Mouse (Mus musculus) mesoderm, embryonic 11.5 days (tissue): ENCODE measurements around the gene Tmem189.

ENCODE experiments used
- DNase-seq: peaks from one replicate; pipeline ENCODE4 v3.0.0-alpha.2; 2012; ENCODE audit warnings: low read depth, low spot score

Gene Tmem189

DNA sequence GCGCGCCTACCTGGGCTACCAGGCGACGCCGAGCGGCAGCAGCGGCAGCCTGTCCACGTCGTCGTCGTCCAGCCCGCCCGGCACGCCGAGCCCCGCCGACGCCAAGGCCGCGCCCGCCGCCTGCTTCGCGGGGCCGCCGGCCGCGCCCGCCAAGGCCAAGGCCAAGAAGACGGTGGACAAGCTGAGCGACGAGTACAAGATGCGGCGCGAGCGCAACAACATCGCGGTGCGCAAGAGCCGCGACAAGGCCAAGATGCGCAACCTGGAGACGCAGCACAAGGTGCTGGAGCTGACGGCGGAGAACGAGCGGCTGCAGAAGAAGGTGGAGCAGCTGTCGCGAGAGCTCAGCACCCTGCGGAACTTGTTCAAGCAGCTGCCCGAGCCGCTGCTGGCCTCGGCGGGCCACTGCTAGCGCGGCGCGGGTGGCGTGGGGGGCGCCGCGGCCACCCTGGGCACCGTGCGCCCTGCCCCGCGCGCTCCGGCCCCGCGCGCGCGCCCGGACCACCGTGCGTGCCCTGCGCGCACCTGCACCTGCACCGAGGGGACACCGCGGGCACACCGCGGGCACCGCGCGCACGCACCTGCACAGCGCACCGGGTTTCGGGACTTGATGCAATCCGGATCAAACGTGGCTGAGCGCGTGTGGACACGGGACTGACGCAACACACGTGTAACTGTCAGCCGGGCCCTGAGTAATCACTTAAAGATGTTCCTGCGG, at the start of gene Tmem189:
Tmem189 (minus strand) TSS at position 322 of the 718 bp plus-strand sequence.
- peak; percentile 78 for DNase-seq

DNA sequence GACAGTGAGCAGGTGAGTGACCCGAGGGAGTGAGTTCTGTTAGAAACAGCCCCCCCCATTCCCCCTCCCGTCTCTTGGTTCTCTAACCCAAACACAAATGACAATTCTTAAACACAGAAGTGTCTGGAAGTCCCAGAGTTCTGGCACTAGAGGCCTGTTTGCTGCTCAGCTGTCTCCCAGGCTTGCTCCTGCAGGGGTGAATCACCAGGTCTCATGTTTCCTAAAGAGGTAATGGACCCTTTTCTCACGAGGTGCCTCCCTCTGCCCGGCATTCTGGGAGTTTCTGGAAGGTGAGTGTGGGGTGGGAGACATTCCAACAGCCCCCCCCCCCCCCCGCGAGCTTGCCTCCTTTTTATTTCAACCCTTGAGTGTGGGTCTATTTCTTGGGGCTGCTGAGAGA, 49.4 kb upstream of the Tmem189 start:
- no peak for DNase-seq

DNA sequence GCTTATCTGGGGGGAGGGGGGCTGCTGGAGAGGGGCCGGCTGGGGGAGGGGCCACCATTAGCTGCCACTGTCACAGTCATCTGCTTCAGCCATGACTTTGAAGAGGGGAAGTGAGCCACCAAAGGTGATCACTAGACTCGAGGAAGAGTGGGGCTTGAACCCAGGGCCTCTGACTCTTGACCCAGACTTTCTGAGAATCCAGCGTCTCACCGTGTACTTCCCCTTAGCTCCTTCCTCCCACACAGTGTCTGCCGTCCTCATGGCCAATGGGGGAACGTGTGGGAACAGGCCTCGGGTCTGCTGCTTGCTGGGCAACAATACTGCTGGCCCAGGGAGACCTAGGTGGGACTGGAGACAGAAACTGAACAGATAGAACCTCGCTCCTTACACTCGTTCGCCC, 45.2 kb upstream of the Tmem189 start:
- DNase-seq = no peak

DNA sequence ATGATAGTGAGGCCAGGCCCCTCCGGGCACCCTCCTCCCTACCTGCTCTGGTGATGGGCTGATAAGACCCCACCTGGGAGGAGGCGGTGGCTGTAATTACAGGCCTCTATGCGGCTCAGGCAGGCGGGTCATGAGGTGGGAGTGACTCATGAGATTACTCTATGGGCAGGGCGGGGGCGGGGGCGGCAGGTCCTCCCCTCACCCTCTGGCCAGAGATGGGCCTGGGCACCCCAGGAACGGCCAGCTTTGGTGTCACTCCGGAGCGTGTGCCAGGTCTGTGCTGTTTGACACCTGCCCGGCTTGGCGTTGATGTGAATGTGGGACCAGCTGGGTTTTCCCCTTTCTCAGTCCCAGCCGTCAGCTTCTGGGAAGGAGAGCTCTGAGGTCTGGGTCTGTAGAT, 41.5 kb upstream of the Tmem189 start:
- no peak for DNase-seq

DNA sequence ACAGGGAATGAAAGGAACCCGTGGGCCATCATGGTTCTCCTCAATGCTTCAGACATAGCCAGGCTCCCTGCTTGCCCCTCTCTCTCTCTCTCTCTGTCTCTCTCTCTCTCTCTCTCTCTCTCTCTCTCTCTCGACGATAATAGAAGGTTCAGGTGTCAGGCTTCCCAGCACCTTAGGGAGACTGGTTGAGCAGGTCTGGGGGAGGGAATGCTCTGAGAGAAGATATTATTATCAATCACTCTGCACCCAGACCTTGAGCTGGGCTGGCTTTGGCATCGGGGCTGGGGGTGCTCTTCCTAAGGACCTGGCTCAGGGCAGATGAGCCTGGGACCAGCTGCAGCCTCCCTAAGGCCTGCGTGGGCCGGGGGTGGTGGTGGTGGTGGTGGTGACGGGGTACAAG, 40.4 kb upstream of the Tmem189 start:
- DNase-seq = no peak

DNA sequence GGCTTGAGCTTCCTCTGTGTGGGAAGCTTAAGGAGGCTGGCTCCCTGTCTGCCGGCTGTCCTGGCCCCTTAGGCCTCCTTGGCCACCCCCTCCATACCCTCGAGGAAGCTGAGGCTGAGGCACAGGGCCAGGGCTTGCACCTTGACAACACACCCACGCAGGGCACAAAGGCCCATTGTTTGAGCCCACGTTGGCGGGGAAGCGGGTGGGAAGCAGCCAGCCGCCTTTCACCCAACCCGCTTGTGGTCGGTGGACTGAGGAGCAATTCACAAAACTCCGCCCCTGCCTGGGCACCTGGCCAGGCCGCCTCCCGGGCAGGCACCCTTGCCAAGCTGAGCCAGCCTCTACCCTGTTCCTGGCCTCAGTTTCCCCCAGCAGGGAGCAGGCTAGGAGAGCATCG, 37.5 kb upstream of the Tmem189 start:
- no peak for DNase-seq

DNA sequence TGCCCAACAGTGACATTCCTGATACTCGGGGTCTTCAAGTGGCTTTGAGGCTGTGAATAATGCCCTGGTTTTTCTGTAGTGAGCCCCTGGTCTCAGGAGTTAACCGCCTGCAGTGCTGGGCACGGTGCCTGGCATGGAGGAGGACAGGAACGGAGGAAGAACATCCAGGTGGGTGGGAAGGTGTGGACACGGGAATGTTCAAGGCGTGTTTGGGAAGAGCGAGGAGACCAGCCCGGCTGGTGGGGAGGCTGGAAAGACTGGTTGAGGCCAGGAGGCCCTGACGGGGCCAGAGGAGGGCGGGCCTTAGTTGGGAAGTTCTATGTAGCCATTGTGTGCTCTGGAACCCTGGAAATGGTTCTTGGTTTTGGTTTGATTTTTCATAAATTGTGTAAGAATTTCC, 36.3 kb upstream of the Tmem189 start:
- DNase-seq = no peak

DNA sequence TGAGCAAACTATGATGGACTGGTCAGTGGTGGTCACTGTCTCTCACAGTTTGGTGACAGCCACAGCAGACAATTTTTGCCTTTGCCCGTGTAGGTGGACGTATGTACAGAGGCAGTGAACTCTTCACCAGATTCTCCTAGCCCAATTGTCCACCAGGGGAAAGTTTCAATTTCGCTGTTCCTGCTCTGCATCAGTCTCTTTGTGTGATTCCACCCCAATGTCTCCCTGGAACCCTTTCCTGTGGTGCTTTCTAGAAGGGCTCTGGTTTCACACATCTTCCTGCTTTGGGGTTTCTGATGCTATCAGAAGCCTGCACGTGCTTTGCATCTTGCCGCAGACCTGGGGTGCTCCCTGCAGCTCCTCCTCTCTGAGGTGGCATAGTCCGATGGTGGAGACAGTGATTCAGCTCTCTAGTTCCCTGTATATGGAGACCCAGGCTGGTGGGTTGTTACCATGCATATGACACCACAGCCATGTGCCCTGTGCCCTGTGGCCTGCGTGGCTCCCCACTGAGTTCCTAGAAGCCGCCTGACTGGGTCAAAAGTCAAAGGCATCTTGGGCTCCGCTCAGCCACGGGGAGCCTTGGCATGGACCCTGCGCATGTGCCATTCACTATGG, 34.1 kb upstream of the Tmem189 start:
- no peak for DNase-seq

DNA sequence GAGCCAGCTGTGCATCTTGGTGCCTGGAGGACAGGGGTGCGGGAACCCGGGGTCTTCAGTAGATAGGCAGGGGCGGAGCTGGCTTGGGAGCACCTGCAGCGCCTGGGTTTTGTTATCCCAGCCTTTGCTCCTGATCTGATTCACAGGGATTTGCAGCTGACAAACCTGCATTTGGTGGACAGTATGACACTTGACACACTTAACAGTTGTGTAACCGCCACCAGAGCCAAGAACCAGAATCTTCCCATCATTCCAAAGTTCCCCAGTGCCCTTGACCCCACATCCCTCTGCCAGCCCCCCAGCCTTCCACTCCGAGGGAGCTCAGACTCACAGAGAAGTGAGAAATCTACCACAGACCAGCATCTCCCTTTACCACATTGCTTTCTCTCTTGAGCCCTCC, 32.9 kb upstream of the Tmem189 start:
- no peak for DNase-seq

DNA sequence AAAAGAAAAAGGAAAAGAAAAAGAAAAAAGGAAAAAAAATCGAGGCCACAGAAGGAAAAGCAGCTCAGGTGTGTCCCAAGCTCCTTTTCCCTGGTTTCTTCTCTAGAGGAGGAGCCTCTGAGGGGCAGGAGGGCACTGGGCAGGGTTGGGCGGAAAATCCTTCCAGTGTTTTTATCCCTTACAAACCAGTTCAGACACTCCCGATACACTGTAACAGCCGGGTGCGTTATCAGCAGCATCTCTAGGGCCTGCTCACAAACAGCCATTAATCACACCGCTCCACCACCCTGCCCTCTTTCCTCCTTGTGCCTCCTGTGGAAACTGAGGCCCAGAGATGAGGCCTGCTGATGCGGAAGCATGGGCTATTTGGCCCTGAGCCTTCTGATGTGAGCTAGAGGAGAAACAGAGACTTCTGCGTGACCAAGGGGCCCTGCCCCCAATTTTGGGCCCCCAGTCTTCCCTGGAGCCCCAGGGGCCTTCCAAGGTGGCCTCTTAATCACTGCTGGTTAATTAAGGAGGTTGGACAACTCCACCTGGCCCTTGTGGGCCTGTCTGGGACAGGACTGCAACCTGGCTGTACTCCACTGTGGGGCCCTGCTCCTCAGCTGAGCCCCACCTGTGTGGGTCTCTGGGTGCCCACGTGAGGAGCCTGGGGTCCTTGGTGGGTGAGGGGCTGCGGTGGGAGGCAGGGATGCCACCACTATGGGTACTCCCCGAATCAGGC, 31.7 kb upstream of the Tmem189 start:
- no peak for DNase-seq

DNA sequence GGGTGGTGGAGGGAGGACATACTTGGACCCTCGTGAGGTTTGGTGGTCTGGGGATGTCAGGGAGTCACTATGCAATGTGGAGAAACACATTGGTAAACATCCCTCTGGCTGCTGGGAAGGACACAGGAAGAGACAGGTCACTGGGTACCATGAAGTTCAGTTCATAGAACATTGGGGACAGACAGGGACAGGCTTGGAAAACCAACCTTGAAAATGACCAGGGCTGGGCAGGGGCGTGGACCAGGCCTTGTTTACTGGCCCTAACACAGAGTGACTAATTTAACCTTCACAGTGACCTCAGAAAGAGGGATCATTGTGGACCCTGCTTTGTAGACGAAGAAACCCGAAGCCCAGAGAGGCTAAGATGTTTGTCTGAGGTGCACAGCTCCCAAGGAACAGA, 29.9 kb upstream of the Tmem189 start:
- DNase-seq = no peak

DNA sequence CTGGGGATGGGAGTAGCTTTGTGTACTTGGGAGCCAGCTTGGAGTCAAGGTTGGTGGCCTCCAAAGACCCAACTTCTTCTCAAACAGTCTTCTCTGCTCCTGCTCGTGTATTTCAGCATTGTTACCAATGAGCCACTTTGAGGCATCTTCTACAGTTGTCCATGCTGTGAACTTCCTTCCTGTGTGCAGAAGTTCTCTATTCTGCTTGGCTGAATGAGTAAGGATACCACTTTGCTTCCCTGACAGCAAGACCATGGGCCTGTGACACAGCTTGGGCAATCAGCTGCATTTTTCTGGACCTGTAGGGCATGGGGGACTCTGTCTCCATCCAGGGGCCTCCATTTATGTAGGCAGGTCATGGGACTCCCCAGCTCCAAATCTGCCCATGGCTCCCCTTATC, 27.6 kb upstream of the Tmem189 start:
- no peak for DNase-seq

DNA sequence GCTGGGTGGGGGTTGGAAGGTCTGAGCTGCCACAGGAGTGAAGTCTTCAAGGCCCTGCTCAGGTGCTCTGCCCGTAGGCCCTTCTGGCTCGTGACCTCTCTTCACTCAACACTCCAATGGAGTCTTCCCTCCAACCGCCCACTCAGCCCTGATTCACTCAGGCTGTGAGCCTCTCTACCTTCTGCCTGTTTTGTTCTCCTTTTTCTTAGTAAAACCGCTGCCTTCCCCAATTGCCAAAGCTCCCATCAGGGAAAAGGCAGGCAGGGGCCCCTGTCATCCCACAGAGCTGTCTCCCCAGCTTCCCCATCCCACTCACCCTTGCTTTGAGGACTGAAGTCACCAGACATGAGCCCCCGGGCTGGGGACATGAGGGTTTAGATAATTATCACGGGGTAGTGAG, 25.4 kb upstream of the Tmem189 start:
- no peak for DNase-seq

DNA sequence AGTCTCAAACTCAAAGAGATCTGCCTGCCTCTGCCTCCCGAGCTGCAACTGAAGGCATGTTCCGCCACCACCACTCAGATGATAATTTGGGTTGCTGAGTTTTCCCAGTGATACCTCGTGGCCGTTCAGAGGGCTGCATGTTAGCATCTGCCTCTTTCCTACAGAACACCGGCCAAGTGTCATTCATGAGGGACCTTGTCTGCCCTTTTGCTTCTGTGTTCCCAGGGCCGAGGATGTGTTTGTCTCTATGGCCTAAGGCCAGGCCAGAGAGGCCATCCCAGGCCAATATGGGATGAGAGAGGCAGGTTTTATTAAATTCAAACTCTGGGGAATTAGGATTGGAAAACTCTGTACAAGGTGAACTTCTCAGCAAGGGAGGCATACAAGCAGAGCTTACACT, 24.7 kb upstream of the Tmem189 start:
- DNase-seq = no peak

DNA sequence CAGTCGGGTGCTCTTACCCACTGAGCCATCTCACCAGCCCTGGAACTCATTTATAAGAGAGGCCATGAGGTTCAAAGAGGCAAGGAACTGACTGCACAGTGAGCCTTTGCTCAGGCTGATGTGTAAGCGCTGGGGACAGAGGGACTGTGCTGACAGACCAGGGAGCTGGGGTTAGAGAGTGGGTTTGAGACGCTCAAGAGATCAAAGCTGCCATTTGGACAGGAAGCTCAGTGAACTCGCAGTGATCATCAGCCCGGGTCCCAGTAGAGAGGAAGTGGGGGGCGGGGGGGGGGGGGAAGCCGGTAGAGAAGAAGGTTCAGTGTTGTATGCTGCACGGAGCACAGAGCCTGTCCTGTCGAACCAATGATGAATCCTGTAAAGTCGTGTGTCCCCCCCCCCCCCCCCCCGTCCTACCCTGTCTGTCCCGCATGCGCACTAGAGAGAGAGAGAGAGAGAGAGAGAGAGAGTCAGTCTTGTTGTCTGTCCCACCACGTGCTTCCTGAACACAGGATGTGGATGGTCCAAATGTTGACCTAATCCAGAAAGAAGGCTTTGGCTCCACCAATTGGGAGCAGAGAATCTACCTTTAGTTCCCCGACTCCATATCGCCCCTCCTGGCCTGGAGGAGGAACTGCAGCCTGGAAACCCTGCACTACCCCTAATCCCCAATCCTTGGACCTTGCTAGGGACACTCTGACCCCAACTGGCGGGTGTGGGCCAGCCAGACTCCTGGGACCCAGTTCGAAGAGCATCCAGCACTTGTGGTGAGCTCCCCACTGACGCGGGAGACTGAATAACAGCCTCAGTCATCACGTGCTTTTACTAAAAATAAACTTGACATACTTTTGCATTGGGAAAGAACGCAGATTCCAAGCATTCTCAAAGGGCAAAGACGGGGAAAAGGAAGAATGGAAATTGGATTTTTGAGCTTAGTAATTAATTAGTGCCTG, 23.5 kb upstream of the Tmem189 start:
- no peak for DNase-seq

DNA sequence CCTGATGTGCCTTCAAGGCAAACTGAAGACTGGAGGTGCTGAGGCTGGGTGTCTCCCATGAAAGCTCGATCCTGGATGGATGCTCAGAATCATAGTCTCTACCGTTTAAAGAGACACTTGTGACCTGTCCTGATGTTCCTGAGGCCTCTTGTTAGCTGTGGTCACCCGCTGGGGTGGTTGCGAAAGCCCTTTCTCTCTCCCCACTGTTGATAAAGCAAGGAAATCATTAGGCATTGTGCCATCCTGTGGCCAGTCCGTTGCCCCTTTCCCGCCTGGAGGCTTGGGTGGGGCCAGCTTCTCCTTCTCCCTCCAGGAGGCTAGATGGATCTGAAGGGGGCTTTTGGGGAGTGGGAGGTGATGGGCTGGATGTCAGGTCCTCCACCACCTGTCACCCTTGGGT, 21.0 kb upstream of the Tmem189 start:
- DNase-seq = no peak

DNA sequence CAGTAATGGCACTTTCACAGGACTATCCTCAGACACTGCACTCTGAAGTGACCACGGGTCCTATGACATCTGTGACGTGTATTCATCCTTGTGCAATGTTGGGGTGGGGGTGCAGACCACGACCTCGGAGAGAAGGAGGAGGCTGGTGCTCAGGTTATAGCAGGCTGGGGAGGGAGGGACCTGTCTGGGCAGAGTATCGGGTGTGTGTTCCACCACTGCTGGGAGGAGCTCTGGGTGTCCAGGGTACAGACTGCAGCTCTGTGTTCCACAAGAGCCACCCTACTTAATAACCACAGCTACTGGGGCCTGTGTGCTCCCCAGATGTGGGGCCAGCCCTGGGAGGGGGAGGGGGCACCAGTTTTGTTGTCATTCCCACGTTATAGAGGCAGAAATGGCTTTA, 20.3 kb upstream of the Tmem189 start:
- DNase-seq = no peak

DNA sequence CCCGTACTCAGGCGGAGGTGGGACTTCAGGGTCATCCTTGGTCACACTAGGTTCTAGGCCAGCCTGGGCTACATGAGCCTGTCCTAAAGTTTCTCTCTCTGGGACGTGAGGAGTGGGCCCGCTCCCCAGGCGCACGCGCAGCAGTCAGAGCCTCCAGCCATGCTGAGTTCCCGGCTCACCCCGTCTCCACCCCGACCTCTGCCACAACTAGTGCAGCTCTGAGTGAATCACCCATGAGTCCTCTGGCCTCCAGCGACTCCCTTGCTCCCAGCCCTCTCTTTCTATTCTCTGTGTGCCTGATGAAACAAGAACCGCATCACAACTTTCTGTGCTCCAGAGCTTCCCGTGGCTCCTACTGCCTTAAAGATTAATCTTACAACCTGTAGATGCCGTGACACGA, 18.8 kb upstream of the Tmem189 start:
- DNase-seq = no peak

DNA sequence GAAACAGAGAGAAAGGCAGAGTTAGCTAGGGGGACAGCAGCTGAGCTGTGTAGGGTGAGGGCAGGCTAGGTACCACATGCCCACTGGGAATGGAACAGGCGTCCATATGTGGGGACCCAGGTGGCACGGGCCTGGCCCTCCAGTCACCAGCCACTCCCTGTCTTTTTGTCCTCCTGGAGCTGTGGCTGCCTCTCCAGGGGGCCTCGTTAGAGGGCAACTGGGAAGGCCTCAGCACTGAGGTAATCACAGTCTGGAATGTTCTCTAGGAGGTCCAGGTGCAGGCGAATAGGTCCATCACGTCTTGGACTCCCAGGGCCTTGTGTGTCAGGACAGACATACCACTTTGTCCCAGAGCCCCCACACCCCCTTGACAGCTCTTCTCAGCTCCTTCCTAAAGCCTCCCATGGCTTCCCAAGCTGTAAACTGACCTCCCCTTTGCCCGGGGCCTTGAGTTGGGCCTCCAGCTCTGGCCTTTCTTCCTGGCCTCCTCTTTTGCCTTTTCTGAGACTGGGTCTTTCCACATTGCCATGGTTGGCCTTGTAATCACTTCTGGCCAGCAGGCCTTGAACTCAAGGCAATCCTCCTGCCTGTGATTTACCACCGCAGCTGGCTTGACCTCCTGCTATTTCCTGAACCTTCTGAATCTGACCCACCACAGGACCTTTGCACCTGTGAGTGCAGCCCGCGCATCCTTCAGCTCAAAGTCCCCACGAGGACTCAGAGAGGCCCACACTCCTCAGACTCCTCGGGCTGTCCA, 16.7 kb upstream of the Tmem189 start:
- DNase-seq = no peak

DNA sequence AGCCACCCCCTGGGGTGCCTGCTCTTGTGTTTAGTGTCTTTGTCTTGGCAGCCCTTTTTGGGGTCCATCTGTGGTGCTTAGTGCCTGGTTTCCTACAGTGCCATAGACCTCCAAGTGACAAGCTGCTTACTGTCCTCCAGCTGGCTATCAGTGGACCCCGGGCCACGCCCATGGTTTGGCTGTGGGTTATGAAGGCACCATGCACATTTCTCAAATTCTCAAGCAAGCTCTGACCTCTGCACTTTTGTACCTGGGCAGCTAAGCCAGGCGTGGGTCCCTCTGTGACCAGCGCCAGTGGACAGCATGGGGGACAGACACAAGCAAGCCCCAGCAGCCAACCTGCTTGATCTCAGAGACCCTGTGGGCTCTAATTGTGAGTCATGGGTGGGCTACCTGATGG, 14.8 kb upstream of the Tmem189 start:
- DNase-seq = no peak

DNA sequence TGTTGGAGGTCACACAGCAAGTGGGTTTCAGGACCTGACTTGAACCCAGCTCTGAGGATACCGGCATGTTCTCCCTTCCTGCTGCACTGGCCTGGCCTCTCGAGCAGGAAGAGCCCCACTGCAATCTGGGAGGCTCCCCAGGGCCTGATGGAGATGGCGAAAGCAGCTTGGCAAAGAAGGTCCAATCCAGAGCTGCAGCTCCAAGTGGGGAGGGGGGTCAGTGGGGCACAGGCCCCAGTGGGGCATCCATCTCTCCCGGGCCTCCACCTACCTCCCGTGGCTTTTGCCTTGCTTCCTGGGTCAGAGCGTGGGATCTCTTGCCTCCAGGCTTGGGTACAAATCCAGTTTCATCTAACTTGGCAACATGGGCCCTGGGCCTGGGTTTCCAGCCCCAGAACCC, 12.5 kb upstream of the Tmem189 start:
- DNase-seq = no peak
